Mouse (Mus musculus): ENCODE measurements at regions not wholly inside any gene's neighbourhood (a gene's known extent, or its start where the extent isn't known, plus 50 kb on each side); places are given as distances from the start of the nearest gene placed in this dataset.

GRCm38 (mm10) chr8:125349290-125350025 is 220.2 kb downstream of the Sipa1l2 start:
- no peak for TF ChIP-seq GATA1 (IDR thresholded peaks at IDR 0.05; ENCODE audit: borderline replicate concordance, low read length)
- TF ChIP-seq FLI1 (IDR thresholded peaks at IDR 0.05; ENCODE audit: low read length): no peak

All from megakaryocyte, embryonic 14.5 days (primary cell).